Mouse (Mus musculus) forebrain, embryonic 11.5 days (tissue): Measurements from ENCODE around the gene Vmn1r112. TPM values are rescaled to one million over a fixed set of nuclear protein-coding genes. Genes with fewer than 3 reads are reported as not detected.
"Not testable (repeated sequence)": the region's sequence is repeated elsewhere in the genome, so short reads cannot be mapped to it uniquely, and the experiment has no call there.

Source experiments
- ATAC-seq: fragments of 200-750 bp; cut with Nextera tagmentation; replicated peaks from 2 replicates; pipeline ENCODE4 v1.8.0; 2017; ENCODE audit warnings: moderate TSS enrichment; ENCODE audit not compliant: low FRiP score
- DNase-seq: peaks from one replicate; pipeline ENCODE4 v3.0.0-alpha.2; 2017; ENCODE audit warnings: low spot score
- H3K27ac ChIP-seq: fragments of 300-500 bp; sonication (generic); 2 replicates; pipeline ENCODE4 v1.5.1; 2014; ENCODE audit warnings: low read depth, low read length
- H3K27me3 ChIP-seq: fragments of 300-500 bp; sonication (generic); 2 replicates; pipeline ENCODE4 v1.6.1; 2014; ENCODE audit warnings: mild to moderate bottlenecking, low read length, mixed read lengths; ENCODE audit not compliant: control insufficient read depth, insufficient read depth
- H3K36me3 ChIP-seq: fragments of 300-500 bp; sonication (generic); 2 replicates; pipeline ENCODE4 v1.6.1; 2014; ENCODE audit warnings: mild to moderate bottlenecking, low read length, moderate library complexity, mixed read lengths; ENCODE audit not compliant: control insufficient read depth, insufficient read depth
- H3K4me1 ChIP-seq: fragments of 300-500 bp; sonication (generic); replicated peaks from 2 replicates; pipeline ENCODE4 v1.6.1; 2014; ENCODE audit warnings: low read length, mixed read lengths; ENCODE audit not compliant: control insufficient read depth, insufficient read depth
- H3K4me2 ChIP-seq: fragments of 300-500 bp; sonication (generic); 2 replicates; pipeline ENCODE4 v1.6.1; 2014; ENCODE audit warnings: low read depth, mild to moderate bottlenecking, low read length, moderate library complexity, mixed read lengths; ENCODE audit not compliant: severe bottlenecking
- H3K4me3 ChIP-seq: fragments of 300-500 bp; sonication (generic); 2 replicates; pipeline ENCODE4 v1.5.1; 2014; ENCODE audit warnings: low read depth, low read length
- H3K9ac ChIP-seq: fragments of 300-500 bp; sonication (generic); 2 replicates; pipeline ENCODE4 v1.6.1; 2014; ENCODE audit warnings: low read length
- H3K9me3 ChIP-seq: fragments of 300-500 bp; sonication (generic); 2 replicates; pipeline ENCODE4 v1.6.1; 2016; ENCODE audit warnings: low read length, mixed read lengths; ENCODE audit not compliant: control insufficient read depth
- WGBS: fragments of 180-500 bp; shearing (Covaris S2); extraction: QIAGEN DNeasy Blood & Tissue Kit; methylation state at CpG from one replicate; pipeline ENCODE4 v1.1.7; 2014; 5-methylcytosine and 5-hydroxymethylcytosine counted together
- polyA plus RNA-seq: library from polyadenylated mRNA; unstranded; fragments of >200 nt; fragmentation: Nextera tagmentation; extraction: Ambion mirVana; gene quantifications from 2 replicates; pipeline ENCODE4 v1.2.1, GENCODE M21; 2014

The Vmn1r112 gene
- polyA plus RNA-seq = not detected in 2 replicates

- no CpG with 5 or more reads among the region's 3 CpGs for WGBS
- not testable (repeated sequence) for H3K27ac ChIP-seq, H3K4me1 ChIP-seq, H3K27me3 ChIP-seq, H3K36me3 ChIP-seq, H3K4me2 ChIP-seq, DNase-seq, H3K9ac ChIP-seq, ATAC-seq, H3K4me3 ChIP-seq, H3K9me3 ChIP-seq
Measured at GRCm38 (mm10) chr7:20770885-20771284, at the start of gene Vmn1r112. Vmn1r112 (plus strand) TSS chr7:20771185.

- WGBS = no CpG with 5 or more reads among the region's 1 CpGs
- not testable (repeated sequence) for DNase-seq, H3K9me3 ChIP-seq, H3K4me1 ChIP-seq, H3K9ac ChIP-seq, H3K27me3 ChIP-seq, H3K4me3 ChIP-seq, ATAC-seq, H3K36me3 ChIP-seq, H3K4me2 ChIP-seq, H3K27ac ChIP-seq
Measured at GRCm38 (mm10) chr7:20730524-20730923, 40.5 kb upstream of the Vmn1r112 start, which contains the start of gene Gm10668. Gm10668 (minus strand) TSS chr7:20730624.

GRCm38 (mm10) chr7:20786985-20787384 is 16.0 kb downstream of the Vmn1r112 start, which contains the start of gene Vmn1r113:
Vmn1r113 (plus strand) TSS chr7:20787285.
- WGBS = 73% methylated on average over 2 of the region's 2 CpGs
- not testable (repeated sequence) for ATAC-seq, H3K27me3 ChIP-seq, H3K4me2 ChIP-seq, H3K4me1 ChIP-seq, DNase-seq, H3K4me3 ChIP-seq, H3K9ac ChIP-seq, H3K9me3 ChIP-seq, H3K36me3 ChIP-seq, H3K27ac ChIP-seq

GRCm38 (mm10) chr7:20812086-20812485 is 41.1 kb downstream of the Vmn1r112 start, which contains the start of gene Vmn1r114:
Vmn1r114 (minus strand) TSS chr7:20812186.
- not testable (repeated sequence) for H3K9ac ChIP-seq, H3K9me3 ChIP-seq, H3K4me3 ChIP-seq, H3K36me3 ChIP-seq, H3K4me2 ChIP-seq, H3K27ac ChIP-seq, DNase-seq, ATAC-seq, H3K4me1 ChIP-seq, H3K27me3 ChIP-seq
- WGBS = no CpG with 5 or more reads among the region's 5 CpGs

Other genes starting within 250 kb of the Vmn1r112 start
- not detected in 2 replicates for gene Vmn1r104, start 237.3 kb upstream of the Vmn1r112 start, polyA plus RNA-seq
- not detected in 2 replicates for gene Gm5726, start 225.4 kb upstream of the Vmn1r112 start, polyA plus RNA-seq
- not detected in 2 replicates for gene Gm4141, start 194.9 kb upstream of the Vmn1r112 start, polyA plus RNA-seq
- not detected in 2 replicates for gene Gm4513, start 172.2 kb upstream of the Vmn1r112 start, polyA plus RNA-seq
- gene Vmn1r107, start 102.3 kb upstream of the Vmn1r112 start, polyA plus RNA-seq = not detected in 2 replicates
- not detected in 2 replicates for gene Vmn1r111, start 68.0 kb upstream of the Vmn1r112 start, polyA plus RNA-seq
- gene Gm10668, start 40.6 kb upstream of the Vmn1r112 start, polyA plus RNA-seq = not detected in 2 replicates
- not detected in 2 replicates for gene Vmn1r113, start 16.1 kb downstream of the Vmn1r112 start, polyA plus RNA-seq
- gene Vmn1r114, start 41.0 kb downstream of the Vmn1r112 start, polyA plus RNA-seq = not detected in 2 replicates
- gene Vmn1r115, start 73.8 kb downstream of the Vmn1r112 start, polyA plus RNA-seq = not detected in 2 replicates
- gene Vmn1r116, start 101.1 kb downstream of the Vmn1r112 start, polyA plus RNA-seq = not detected in 2 replicates
- gene Vmn1r117, start 112.9 kb downstream of the Vmn1r112 start, polyA plus RNA-seq = not detected in 2 replicates
- gene Vmn1r118, start 141.2 kb downstream of the Vmn1r112 start, polyA plus RNA-seq = not detected in 2 replicates
- gene Vmn1r119, start 241.3 kb downstream of the Vmn1r112 start, polyA plus RNA-seq = not detected in 2 replicates